Mouse (Mus musculus) myocyte (in vitro differentiated cells): Measurements from ENCODE around the gene 1700012P22Rik. TPM values are rescaled to one million over a fixed set of nuclear protein-coding genes. Genes with fewer than 3 reads are reported as not detected.

Experiments
- H3K27me3 ChIP-seq: one replicate; pipeline ENCODE4 v1.6.1; 2011; ENCODE audit not compliant: control insufficient read depth, insufficient read depth, insufficient read length
- H3K36me3 ChIP-seq: one replicate; pipeline ENCODE4 v1.6.1; 2011; ENCODE audit not compliant: control insufficient read depth, insufficient read depth
- H3K4me2 ChIP-seq: one replicate; pipeline ENCODE4 v1.6.1; 2011; ENCODE audit warnings: low read depth, control low read depth
- H3K4me3 ChIP-seq: one replicate; pipeline ENCODE4 v1.5.1; 2011; ENCODE audit warnings: mild to moderate bottlenecking, control low read depth, moderate library complexity
- H3K79me2 ChIP-seq: one replicate; pipeline ENCODE4 v1.6.1; 2011; ENCODE audit not compliant: control insufficient read depth, insufficient read depth
- H3ac ChIP-seq: one replicate; pipeline ENCODE4 v1.6.1; 2011; ENCODE audit not compliant: control insufficient read depth, insufficient read length
- CEBPB ChIP-seq: IDR thresholded peaks from 2 replicates; pipeline ENCODE4 v1.6.1; 2011; ENCODE audit warnings: mild to moderate bottlenecking, moderate library complexity; ENCODE audit not compliant: poor library complexity, insufficient read depth, severe bottlenecking
- E2F4 ChIP-seq: IDR thresholded peaks from one replicate; pipeline ENCODE4 v1.6.1; 2011; ENCODE audit warnings: mild to moderate bottlenecking, control low read depth, moderate library complexity; ENCODE audit not compliant: insufficient read depth
- MAX ChIP-seq: IDR thresholded peaks from one replicate; pipeline ENCODE4 v1.6.1; 2011; ENCODE audit warnings: low read depth, mild to moderate bottlenecking, control low read depth
- MYOD1 ChIP-seq, 3 experiments: IDR thresholded peaks; one replicate each; pipeline ENCODE4 v1.6.1; 2011; ENCODE audit warnings: control low read depth in 2 of 3, low read depth in 2 of 3, mild to moderate bottlenecking in 2 of 3, moderate library complexity in 1 of 3; ENCODE audit not compliant: insufficient read length in 2 of 3, control insufficient read depth in 1 of 3
- MYOG ChIP-seq, 3 experiments: IDR thresholded peaks; one replicate each; pipeline ENCODE4 v1.6.1; 2011; ENCODE audit warnings: control low read depth in 2 of 3, low read depth in 2 of 3, mild to moderate bottlenecking in 2 of 3; ENCODE audit not compliant: insufficient read length in 2 of 3, control insufficient read depth in 1 of 3, insufficient read depth in 1 of 3
- POLR2A ChIP-seq: IDR thresholded peaks from one replicate; pipeline ENCODE4 v1.6.1; 2011; ENCODE audit warnings: low read depth, mild to moderate bottlenecking, control low read depth, moderate library complexity; ENCODE audit not compliant: insufficient read length
- POLR2AphosphoS2 ChIP-seq: IDR thresholded peaks from one replicate; pipeline ENCODE4 v1.6.1; 2011; ENCODE audit warnings: low read depth, control low read depth; ENCODE audit not compliant: insufficient read length
- REST ChIP-seq: IDR thresholded peaks from one replicate; pipeline ENCODE4 v1.6.1; 2011; ENCODE audit warnings: mild to moderate bottlenecking, control low read depth, moderate library complexity; ENCODE audit not compliant: insufficient read depth, insufficient read length
- SRF ChIP-seq: IDR thresholded peaks from one replicate; pipeline ENCODE4 v1.6.1; 2011; ENCODE audit warnings: low read depth; ENCODE audit not compliant: control insufficient read depth, insufficient read length
- TCF12 ChIP-seq: IDR thresholded peaks from one replicate; pipeline ENCODE4 v1.6.1; 2011; ENCODE audit warnings: mild to moderate bottlenecking, control low read depth; ENCODE audit not compliant: poor library complexity, insufficient read depth, severe bottlenecking
- TCF3 ChIP-seq: IDR thresholded peaks from one replicate; pipeline ENCODE4 v1.6.1; 2011; ENCODE audit warnings: low read depth, control low read depth; ENCODE audit not compliant: insufficient read length
- USF1 ChIP-seq: IDR thresholded peaks from one replicate; pipeline ENCODE4 v1.6.1; 2011; ENCODE audit warnings: low read depth, mild to moderate bottlenecking, control low read depth, moderate library complexity
- polyA plus RNA-seq: library from polyadenylated mRNA; unstranded; fragments of >200 nt; fragmentation: generic; extraction: Trizol; gene quantifications from one replicate; pipeline ENCODE4 v1.2.1, GENCODE M21; 2012; ENCODE audit warnings: missing spikeins

The 1700012P22Rik gene
- polyA plus RNA-seq, result not detected

GRCm38 (mm10) chr4:144438672-144439071, at the start of gene 1700012P22Rik:
Gene 1700012P22Rik, minus strand, starts transcription at chr4:144438772.
- Histone ChIP-seq H3K79me2 (no peaks in the 10 kb centered on the region), H3K27me3 (no peaks in the 10 kb centered on the region), H3ac (no peak within 1 kb of the TSS), H3K4me2 (no peak within 1 kb of the TSS), H3K36me3 (no peaks in the 10 kb centered on the region), H3K4me3 (no peak within 1 kb of the TSS)
- TF ChIP-seq USF1 (no peak), SRF (no peak), REST (no peak), E2F4 (no peak)

DNA sequence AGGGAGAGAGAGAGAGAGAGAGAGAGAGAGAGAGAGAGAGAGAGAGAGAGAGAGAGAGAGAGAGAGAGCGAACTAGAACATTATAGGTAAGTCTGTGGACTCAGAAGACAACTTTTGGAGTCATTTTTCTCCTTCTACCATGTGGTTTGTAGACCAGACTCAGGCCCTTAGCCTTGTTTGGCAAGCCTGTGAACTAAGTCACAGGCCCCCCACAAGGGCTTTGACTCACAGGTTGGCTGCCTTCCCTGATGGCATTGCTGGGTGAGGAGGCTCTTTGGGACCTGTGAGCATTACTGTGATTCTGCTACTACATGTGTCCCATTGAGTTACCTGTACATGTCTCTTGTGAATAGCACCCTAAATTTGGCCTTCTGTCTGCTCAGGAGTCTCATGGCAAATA, 29.5 kb upstream of the 1700012P22Rik start:
- H3K79me2 ChIP-seq, result no peaks in the 10 kb centered on the region
- H3K4me3 ChIP-seq, result no peak overlapping the region
- no peaks in the 10 kb centered on the region for H3K36me3 ChIP-seq
- no peak overlapping the region for H3K4me2 ChIP-seq
- TF ChIP-seq REST (no peak), TCF3 (no peak), SRF (no peak), MAX (no peak), TCF12 (no peak), E2F4 (no peak), USF1 (no peak), POLR2A (no peak), CEBPB (no peak), MYOD1 (IDR thresholded peaks at IDR 0.05; ENCODE audit: control insufficient read depth in 1 of 3, insufficient read length in 2 of 3, low read depth in 2 of 3) (no peak), MYOG (IDR thresholded peaks at IDR 0.05; ENCODE audit: control insufficient read depth in 1 of 3, insufficient read depth in 1 of 3, insufficient read length in 2 of 3, low read depth in 2 of 3) (no peak)
- no peaks in the 10 kb centered on the region for H3K27me3 ChIP-seq
- H3ac ChIP-seq, result no peak overlapping the region

DNA sequence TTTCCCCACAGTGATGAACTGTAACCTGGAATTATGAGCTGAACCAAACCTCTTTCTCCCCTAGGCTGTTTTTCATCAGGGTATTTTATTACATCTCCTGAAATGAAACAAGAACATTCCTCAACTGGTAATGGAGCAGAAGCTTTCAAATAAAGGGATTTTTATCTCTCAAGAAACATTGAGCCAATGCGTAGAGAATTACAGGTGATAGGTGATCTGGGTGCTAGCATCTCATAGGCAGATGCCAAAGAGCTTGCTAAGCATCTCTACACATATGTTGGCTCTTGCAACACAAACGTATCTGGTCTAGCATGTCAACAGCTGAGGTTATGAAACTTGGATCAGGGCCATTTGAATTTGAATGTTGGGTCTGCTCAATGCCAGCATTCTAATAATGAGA, 26.6 kb upstream of the 1700012P22Rik start:
- no peak overlapping the region for H3K4me3 ChIP-seq
- H3K27me3 ChIP-seq, result no peaks in the 10 kb centered on the region
- H3ac ChIP-seq, result no peak overlapping the region
- no peaks in the 10 kb centered on the region for H3K79me2 ChIP-seq
- TF ChIP-seq SRF, result no peak
- TF ChIP-seq TCF3, result no peak
- TF ChIP-seq REST, result no peak
- no peak for TF ChIP-seq POLR2A
- no peak for TF ChIP-seq MYOG (IDR thresholded peaks at IDR 0.05; ENCODE audit: control insufficient read depth in 1 of 3, insufficient read depth in 1 of 3, insufficient read length in 2 of 3, low read depth in 2 of 3)
- no peak for TF ChIP-seq TCF12
- TF ChIP-seq POLR2AphosphoS2, result no peak
- no peak for TF ChIP-seq CEBPB
- TF ChIP-seq MAX, result no peak
- no peak for TF ChIP-seq E2F4
- no peak for TF ChIP-seq USF1
- no peak for TF ChIP-seq MYOD1 (IDR thresholded peaks at IDR 0.05; ENCODE audit: control insufficient read depth in 1 of 3, insufficient read length in 2 of 3, low read depth in 2 of 3)
- no peaks in the 10 kb centered on the region for H3K36me3 ChIP-seq
- no peak overlapping the region for H3K4me2 ChIP-seq

DNA sequence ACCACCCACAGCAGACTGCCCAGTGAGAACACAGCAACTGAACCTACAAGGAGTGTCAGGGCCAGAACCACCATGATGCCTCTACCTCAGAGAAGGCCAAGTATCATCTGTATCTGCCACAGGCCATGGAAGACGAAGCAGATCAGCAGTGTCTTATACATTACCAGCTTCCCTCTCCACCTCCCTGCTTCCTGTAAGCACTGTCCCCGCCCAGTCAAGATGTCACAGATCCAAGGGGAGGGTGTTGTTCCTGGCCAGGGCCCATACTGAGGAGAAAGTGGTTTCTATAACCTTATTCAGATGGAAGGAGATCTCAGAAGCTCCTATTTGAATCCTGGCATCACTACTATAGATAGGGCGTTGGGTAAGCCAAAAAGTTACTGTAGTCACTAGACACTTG, 25.1 kb upstream of the 1700012P22Rik start, which contains the start of gene Aadacl3:
Gene Aadacl3, minus strand, starts transcription at position 101 of the 400 bp plus-strand sequence.
- no peaks in the 10 kb centered on the region for H3K27me3 ChIP-seq
- H3K36me3 ChIP-seq, result no peaks in the 10 kb centered on the region
- H3K4me2 ChIP-seq, result no peak within 1 kb of the TSS
- TF ChIP-seq MAX (no peak), REST (no peak), MYOD1 (IDR thresholded peaks at IDR 0.05; ENCODE audit: control insufficient read depth in 1 of 3, insufficient read length in 2 of 3, low read depth in 2 of 3) (no peak), USF1 (no peak), MYOG (IDR thresholded peaks at IDR 0.05; ENCODE audit: control insufficient read depth in 1 of 3, insufficient read depth in 1 of 3, insufficient read length in 2 of 3, low read depth in 2 of 3) (no peak), CEBPB (no peak), E2F4 (no peak), TCF3 (no peak), POLR2AphosphoS2 (no peak), TCF12 (no peak), POLR2A (no peak), SRF (no peak)
- no peak within 1 kb of the TSS for H3K4me3 ChIP-seq
- no peaks in the 10 kb centered on the region for H3K79me2 ChIP-seq
- no peak within 1 kb of the TSS for H3ac ChIP-seq

DNA sequence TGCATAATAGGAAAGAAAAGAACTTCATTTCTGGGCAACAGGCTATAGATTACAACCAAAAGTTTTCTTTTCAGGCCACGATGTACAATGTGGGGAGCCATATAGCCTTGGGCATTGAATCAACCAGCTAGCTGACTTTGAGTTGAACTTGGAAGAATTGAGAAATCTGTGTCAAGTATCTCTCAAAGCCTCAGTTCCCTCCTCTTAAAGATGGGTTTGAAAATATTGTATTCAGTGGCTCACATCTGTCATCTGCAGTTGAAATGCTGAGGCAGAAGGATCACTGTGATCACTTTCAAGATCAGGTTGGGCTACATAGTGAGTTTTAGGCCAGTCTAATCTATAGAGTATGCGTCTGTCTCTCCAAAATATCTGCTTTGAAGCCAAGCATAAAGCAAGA, 14.6 kb upstream of the 1700012P22Rik start, which contains the start of gene Gm9944:
Gene Gm9944, minus strand, starts transcription at position 101 of the 400 bp plus-strand sequence.
- no peak within 1 kb of the TSS for H3K4me2 ChIP-seq
- TF ChIP-seq MYOD1 (IDR thresholded peaks at IDR 0.05; ENCODE audit: control insufficient read depth in 1 of 3, insufficient read length in 2 of 3, low read depth in 2 of 3) (no peak), TCF3 (no peak), MYOG (IDR thresholded peaks at IDR 0.05; ENCODE audit: control insufficient read depth in 1 of 3, insufficient read depth in 1 of 3, insufficient read length in 2 of 3, low read depth in 2 of 3) (no peak), MAX (no peak), POLR2A (no peak), E2F4 (no peak), SRF (no peak), POLR2AphosphoS2 (no peak), USF1 (no peak), REST (no peak), CEBPB (no peak), TCF12 (no peak)
- H3ac ChIP-seq, result no peak within 1 kb of the TSS
- no peaks in the 10 kb centered on the region for H3K27me3 ChIP-seq
- no peak within 1 kb of the TSS for H3K4me3 ChIP-seq
- H3K36me3 ChIP-seq, result no peaks in the 10 kb centered on the region
- no peaks in the 10 kb centered on the region for H3K79me2 ChIP-seq
